In genomic region chr8:128416896-128417295, GRCm38 (mm10) we compare ENCODE assay signal across 12 mouse cellular contexts. TPM values are rescaled to one million over a fixed set of nuclear protein-coding genes. Genes with fewer than 3 reads are reported as not detected.
DNase-seq lines count a peak whose midpoint lies in the region; ATAC-seq and TF ChIP-seq lines count a peak whose summit lies in the region.
"Had no signal": no experiment of that assay in that cellular context is flagged by ENCODE, and none has a peak within 500 bp of the region (broad histone marks: within the 10 kb centered on the region; RNA-seq: fewer than 3 reads in every experiment).

No protein-coding gene starts in this region.

- no peak overlapping the region for H3K9ac ChIP-seq in heart, adult 2 months (ENCODE audit: low read depth, low read length)
- H3K9ac ChIP-seq in lung, postnatal 0 days (replicated peaks; ENCODE audit: low read depth): no peak overlapping the region
- H3K9ac ChIP-seq in embryonic facial prominence, embryonic 11.5 days (replicated peaks; ENCODE audit: low read length): no peak overlapping the region
- H3K9ac ChIP-seq in midbrain, embryonic 15.5 days: no peak overlapping the region
- H3K9ac ChIP-seq: liver, embryonic 12.5 days had no signal

- DNase-seq in heart, adult 2 months: no peak
- DNase-seq in heart, postnatal 36 days: no peak
- DNase-seq in lung, postnatal 0 days (ENCODE audit: low spot score): peak; percentile 53
- DNase-seq in lung, postnatal 4 days: no peak
- DNase-seq in embryonic facial prominence, embryonic 11.5 days (ENCODE audit: low spot score): peak; percentile 26
- DNase-seq in ovary, postnatal 36 days (ENCODE audit: low spot score): no peak
- DNase-seq in c-Kit-positive CD71-positive TER-119-positive erythroid progenitor cells, embryonic 14.5 days (ENCODE audit: low spot score): no peak
- DNase-seq: cerebellum, adult 9-10 months had no signal

- no peaks in the 10 kb centered on the region for H3K27me3 ChIP-seq in heart, adult 2 months (ENCODE audit: control insufficient read depth, insufficient read depth, low read length)
- H3K27me3 ChIP-seq in lung, postnatal 0 days (replicated peaks; ENCODE audit: insufficient read depth, low read length): no peaks in the 10 kb centered on the region
- H3K27me3 ChIP-seq in embryonic facial prominence, embryonic 11.5 days (ENCODE audit: control insufficient read depth, insufficient read depth, low read length): no peaks in the 10 kb centered on the region
- no peaks in the 10 kb centered on the region for H3K27me3 ChIP-seq in midbrain, embryonic 15.5 days (replicated peaks)
- H3K27me3 ChIP-seq: CH12.LX; liver, embryonic 12.5 days had no signal

- H3K36me3 ChIP-seq in heart, adult 2 months (ENCODE audit: control insufficient read depth, insufficient read depth, low read length): peaks cover 73% of the 10 kb centered on the region
- H3K36me3 ChIP-seq in lung, postnatal 0 days (ENCODE audit: insufficient read depth, low read length): no peaks in the 10 kb centered on the region
- H3K36me3 ChIP-seq in embryonic facial prominence, embryonic 11.5 days (replicated peaks; ENCODE audit: control insufficient read depth, insufficient read depth, low read depth, low read length): no peaks in the 10 kb centered on the region
- no peaks in the 10 kb centered on the region for H3K36me3 ChIP-seq in midbrain, embryonic 15.5 days (replicated peaks)
- H3K36me3 ChIP-seq: liver, embryonic 12.5 days had no signal

- no peak for TF ChIP-seq EP300 in heart, adult 2 months (IDR thresholded peaks at IDR 0.05; ENCODE audit: insufficient read depth, low read depth, low read length)
- peak; percentile 62 for TF ChIP-seq EP300 in lung, postnatal 0 days (IDR thresholded peaks at IDR 0.05)

- peak overlapping the region; percentile 71; the same call in 1 of the 2 replicates for H3K27ac ChIP-seq in heart, adult 2 months
- no peak overlapping the region for H3K27ac ChIP-seq in lung, postnatal 0 days (ENCODE audit: low read length)
- peak overlapping the region; percentile 4; the same call in 1 of the 2 replicates for H3K27ac ChIP-seq in embryonic facial prominence, embryonic 11.5 days (replicated peaks; ENCODE audit: low read depth, low read length)
- peak overlapping the region; percentile 61 for H3K27ac ChIP-seq in midbrain, embryonic 15.5 days
- H3K27ac ChIP-seq: liver, embryonic 12.5 days had no signal

- H3K4me1 ChIP-seq in heart, adult 2 months (ENCODE audit: control insufficient read depth, insufficient read depth, low read length): peaks cover 26% of the 10 kb centered on the region
- H3K4me1 ChIP-seq in lung, postnatal 0 days (ENCODE audit: insufficient read depth, low read depth, low read length): peaks cover 24% of the 10 kb centered on the region
- H3K4me1 ChIP-seq in embryonic facial prominence, embryonic 11.5 days (ENCODE audit: control insufficient read depth, insufficient read depth, low read length): no peaks in the 10 kb centered on the region
- peaks cover 32% of the 10 kb centered on the region for H3K4me1 ChIP-seq in midbrain, embryonic 15.5 days

- ATAC-seq in lung, postnatal 0 days: peak; percentile 64
- no peak for ATAC-seq in embryonic facial prominence, embryonic 11.5 days (replicated peaks; ENCODE audit: insufficient number of reproducible peaks, low FRiP score, low TSS enrichment, low read depth)
- ATAC-seq in midbrain, embryonic 15.5 days (replicated peaks): no peak
- ATAC-seq: activated CD4-positive, CD25-positive, alpha-beta regulatory T cell, adult 4 months; liver, embryonic 12.5 days had no signal

- intact Hi-C loops in heart, adult 2 months (cut with DNase I): loop anchor here (5.0 kb wide), 1 partner anchor 55 kb away; no protein-coding TSS in a partner anchor
- intact Hi-C loops in heart, postnatal 36 days (cut with DNase I): no loop called here

- H3K4me2 ChIP-seq in lung, postnatal 0 days (replicated peaks; ENCODE audit: low read depth, low read length): no peak overlapping the region
- no peak overlapping the region for H3K4me2 ChIP-seq in embryonic facial prominence, embryonic 11.5 days (ENCODE audit: low read depth, low read length)
- H3K4me2 ChIP-seq in midbrain, embryonic 15.5 days: no peak overlapping the region
- H3K4me2 ChIP-seq: liver, embryonic 12.5 days had no signal

- H3K79me2 ChIP-seq in heart, adult 2 months (replicated peaks; ENCODE audit: control insufficient read depth, insufficient read depth, low read length): peaks cover 7% of the 10 kb centered on the region

- no peak for TF ChIP-seq POLR2A in heart, adult 2 months (IDR thresholded peaks at IDR 0.05; ENCODE audit: insufficient read depth, low read depth, low read length)

- no peaks in the 10 kb centered on the region for H3K9me3 ChIP-seq in lung, postnatal 0 days (ENCODE audit: low read length)
- no peaks in the 10 kb centered on the region for H3K9me3 ChIP-seq in embryonic facial prominence, embryonic 11.5 days (replicated peaks; ENCODE audit: control insufficient read depth, low read length)
- H3K9me3 ChIP-seq in midbrain, embryonic 15.5 days: no peaks in the 10 kb centered on the region
- H3K9me3 ChIP-seq: liver, embryonic 12.5 days had no signal

- no peak overlapping the region for H3K4me3 ChIP-seq in heart, adult 2 months
- H3K4me3 ChIP-seq in lung, postnatal 0 days (ENCODE audit: low read depth, low read length): no peak overlapping the region
- no peak overlapping the region for H3K4me3 ChIP-seq in embryonic facial prominence, embryonic 11.5 days (ENCODE audit: low read depth, low read length)
- no peak overlapping the region for H3K4me3 ChIP-seq in midbrain, embryonic 15.5 days
- H3K4me3 ChIP-seq: liver, embryonic 12.5 days had no signal

- TF ChIP-seq CTCF in heart, adult 2 months (IDR thresholded peaks at IDR 0.05): no peak
- no peak for TF ChIP-seq CTCF in lung, postnatal 0 days (IDR thresholded peaks at IDR 0.05)

- 42% methylated on average over 2 of the region's 2 CpGs for WGBS in heart, adult 2 months
- WGBS in lung, postnatal 0 days: 51% methylated on average over 2 of the region's 2 CpGs
- WGBS in embryonic facial prominence, embryonic 11.5 days: 45% methylated on average over 2 of the region's 2 CpGs
- 64% methylated on average over 2 of the region's 2 CpGs for WGBS in midbrain, embryonic 15.5 days

RNA-seq across cellular contexts. Expression of gene Nrp1, which starts 58.5 kb away (rescaled TPM):
- 100 to 1,000 TPM; 115 TPM for total RNA-seq in heart, adult 2 months (2021)
- 64.5 and 101 TPM in 2 replicates for polyA plus RNA-seq in heart, adult 2 months (2012; rRNA removed)
- 100 to 1,000 TPM; 100 to 116 TPM for total RNA-seq in heart, postnatal 36 days (2021)
- 158 and 187 TPM in 2 replicates for polyA plus RNA-seq in lung, postnatal 0 days (2015; fragmentation: Nextera tagmentation; extraction: Ambion mirVana)
- polyA plus RNA-seq in embryonic facial prominence, embryonic 11.5 days (2014; fragmentation: Nextera tagmentation; extraction: Ambion mirVana): 42.8 and 42.9 TPM in 2 replicates
- 77.4 and 89.0 TPM in 2 replicates for polyA plus RNA-seq in midbrain, embryonic 15.5 days (2015; fragmentation: Nextera tagmentation; extraction: Ambion mirVana)

Comparison
In these comparisons a context has a peak if more than half of its experiments do, and no peak if none do; other contexts are left out.
1. DNase-seq: peak in lung, postnatal 0 days (single experiment) and embryonic facial prominence, embryonic 11.5 days (single experiment); none in heart, adult 2 months (0 of 2), heart, postnatal 36 days (0 of 2), lung, postnatal 4 days (0 of 2), ovary, postnatal 36 days (single experiment) and c-Kit-positive CD71-positive TER-119-positive erythroid progenitor cells, embryonic 14.5 days (single experiment).